Mouse (Mus musculus) urinary bladder, adult 18-20 months (tissue): ENCODE results near the gene Kctd17.

Experiments used
- DNase-seq, 2 experiments: peaks; one replicate each; pipeline ENCODE4 v3.0.0; 2022; ENCODE audit warnings: low spot score in 2 of 2, mixed read lengths in 2 of 2

The Kctd17 gene

GRCm38 (mm10) chr15:78428391-78429138, at the start of gene Kctd17:
Kctd17 (plus strand) TSS chr15:78428564.
- DNase-seq = peak; percentile 52 to 63

- no peak for DNase-seq
Measured at GRCm38 (mm10) chr15:78380208-78380607, 48.2 kb upstream of the Kctd17 start.

- no peak for DNase-seq
Measured at GRCm38 (mm10) chr15:78380741-78381140, 47.6 kb upstream of the Kctd17 start.

- DNase-seq = no peak
Measured at GRCm38 (mm10) chr15:78382115-78382514, 46.2 kb upstream of the Kctd17 start.

GRCm38 (mm10) chr15:78383450-78384219, 44.7 kb upstream of the Kctd17 start:
- DNase-seq = no peak

- DNase-seq = no peak
Measured at GRCm38 (mm10) chr15:78384220-78385116, 43.9 kb upstream of the Kctd17 start.

GRCm38 (mm10) chr15:78385564-78385963, 42.8 kb upstream of the Kctd17 start:
- DNase-seq = no peak

GRCm38 (mm10) chr15:78390855-78391254, 37.5 kb upstream of the Kctd17 start:
- no peak for DNase-seq

- no peak for DNase-seq
Measured at GRCm38 (mm10) chr15:78395478-78395962, 32.8 kb upstream of the Kctd17 start, which contains the start of gene Tex33. Tex33 (minus strand) TSS chr15:78395912.

- DNase-seq = no peak
Measured at GRCm38 (mm10) chr15:78401345-78401744, 27.0 kb upstream of the Kctd17 start.

- DNase-seq = no peak
Measured at GRCm38 (mm10) chr15:78401921-78402320, 26.4 kb upstream of the Kctd17 start.

GRCm38 (mm10) chr15:78402423-78402822, 25.9 kb upstream of the Kctd17 start:
- DNase-seq = no peak

- no peak for DNase-seq
Measured at GRCm38 (mm10) chr15:78403301-78403741, 25.0 kb upstream of the Kctd17 start.

- DNase-seq = no peak
Measured at GRCm38 (mm10) chr15:78403896-78404295, 24.5 kb upstream of the Kctd17 start.

- DNase-seq = no peak
Measured at GRCm38 (mm10) chr15:78405098-78405497, 23.3 kb upstream of the Kctd17 start.

GRCm38 (mm10) chr15:78405517-78406211, 22.7 kb upstream of the Kctd17 start, which contains the start of gene Tst:
Tst (minus strand) TSS chr15:78405907.
- peak; percentile 88 to 89 for DNase-seq

GRCm38 (mm10) chr15:78406293-78406934, 21.9 kb upstream of the Kctd17 start, which contains the start of gene Mpst:
Mpst (plus strand) TSS chr15:78406416.
- DNase-seq = peak; percentile 86 to 89

GRCm38 (mm10) chr15:78409570-78410052, 18.8 kb upstream of the Kctd17 start:
- DNase-seq = no peak

GRCm38 (mm10) chr15:78413083-78413718, 15.2 kb upstream of the Kctd17 start:
- DNase-seq = no peak

- DNase-seq = no peak
Measured at GRCm38 (mm10) chr15:78413719-78414117, 14.6 kb upstream of the Kctd17 start.
